Mouse (Mus musculus) lung, adult 2 months (tissue): Measurements from ENCODE around the gene Per2. TPM values are rescaled to one million over a fixed set of nuclear protein-coding genes. Genes with fewer than 3 reads are reported as not detected.

Source experiments
- DNase-seq: peaks from one replicate; pipeline ENCODE4 v3.0.0; 2022
- H3K4me1 ChIP-seq: fragments of 200-500 bp; 2 replicates; pipeline ENCODE4 v1.6.1; 2011; ENCODE audit warnings: low read length; ENCODE audit not compliant: control insufficient read depth, insufficient read depth
- H3K4me3 ChIP-seq: fragments of 200-500 bp; replicated peaks from 2 replicates; pipeline ENCODE3; 2011; ENCODE audit warnings: low read depth, mild to moderate bottlenecking, control low read depth, low read length; ENCODE audit errors: extremely low read depth
- CTCF ChIP-seq: fragments of 200-500 bp; IDR thresholded peaks from 2 replicates; pipeline ENCODE4 v1.5.1; 2011; ENCODE audit warnings: mild to moderate bottlenecking, low read length, control low read depth; ENCODE audit not compliant: insufficient read depth
- POLR2A ChIP-seq: fragments of 200-500 bp; IDR thresholded peaks from 2 replicates; pipeline ENCODE4 v1.6.1; 2011; ENCODE audit warnings: low read depth, mild to moderate bottlenecking, control low read depth, low read length, borderline replicate concordance; ENCODE audit errors: extremely low read depth
- WGBS: fragments of 180-500 bp; shearing (Covaris S2); methylation state at CpG from one replicate; pipeline ENCODE4 v1.1.7; 2018; 5-methylcytosine and 5-hydroxymethylcytosine counted together
- polyA plus RNA-seq: library from polyadenylated mRNA; depleted of rRNA; stranded (reverse); fragments of >200 nt; gene quantifications from 2 replicates; pipeline ENCODE4 v1.2.3, GENCODE M21; 2012; rRNA removed

Per2 gene
- 6.9 and 21.0 TPM in 2 replicates for polyA plus RNA-seq

DNA sequence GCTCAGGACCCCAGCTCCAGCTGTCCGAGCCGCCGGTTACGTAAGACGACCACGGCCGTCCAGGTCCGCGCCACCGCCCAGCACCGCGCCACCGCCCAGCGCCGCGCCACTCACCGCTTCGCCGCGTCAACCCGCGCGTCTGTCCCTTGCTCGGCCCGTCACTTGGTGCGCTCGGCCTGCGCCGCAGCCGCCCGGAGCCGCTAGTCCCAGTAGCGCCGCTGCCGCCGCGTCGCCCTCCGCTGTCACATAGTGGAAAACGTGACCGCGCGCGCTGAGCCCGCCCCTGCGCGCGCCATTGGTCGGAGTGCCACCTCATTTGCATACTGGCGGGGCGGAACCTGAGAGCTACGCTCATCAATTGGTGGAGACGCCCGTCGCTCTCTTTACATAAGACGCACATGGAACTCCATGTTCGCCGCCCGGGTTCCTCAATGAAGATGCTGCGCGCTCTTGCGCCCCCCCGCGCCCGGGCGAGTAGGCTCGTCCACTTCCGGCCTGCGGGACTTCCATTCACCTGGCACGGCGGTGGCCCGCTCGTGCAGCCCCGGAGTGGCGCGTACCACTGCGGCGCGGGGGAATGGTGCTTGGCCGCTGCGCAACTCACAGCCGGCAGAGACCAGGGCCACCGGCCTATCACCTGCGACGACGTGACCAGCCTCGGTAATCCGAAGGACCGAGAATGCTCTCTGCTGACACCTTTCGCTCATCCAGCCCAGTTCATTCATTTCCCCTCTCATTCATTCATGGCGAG, at the start of gene Per2:
Gene Per2 (minus strand): TSS at position 266 of the 751 bp plus-strand sequence.
- WGBS = under 1% methylated on average over 91 of the region's 91 CpGs
- H3K4me1 ChIP-seq = peaks cover 27% of the 10 kb centered on the region
- peak; percentile 99 for DNase-seq
- H3K4me3 ChIP-seq = peak within 1 kb of the TSS; percentile 93
- no peak; the same call in 1 of the 2 replicates for TF ChIP-seq POLR2A
- peak; percentile 39 for TF ChIP-seq CTCF

DNA sequence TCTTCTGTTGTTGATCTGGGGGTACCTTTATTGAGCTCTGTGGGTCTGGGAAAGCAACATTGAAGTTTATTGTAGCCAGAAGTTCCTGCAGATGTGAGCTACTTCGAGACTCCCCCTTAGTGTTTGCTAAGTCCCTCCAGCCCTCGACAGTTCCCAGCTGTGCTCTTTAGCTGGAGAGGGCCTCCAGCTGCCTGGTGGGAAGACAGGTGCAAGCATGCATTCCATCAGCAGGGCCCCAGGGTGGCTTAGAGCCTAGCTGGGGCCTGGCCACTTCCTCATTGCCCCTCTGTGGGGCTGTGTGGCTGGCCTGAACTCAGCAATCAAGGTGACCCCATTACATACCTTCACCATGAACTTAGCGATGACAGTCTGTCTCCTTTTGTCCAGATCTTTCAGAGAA, 45.5 kb upstream of the Per2 start:
- WGBS = 56% methylated on average over 3 of the region's 3 CpGs
- DNase-seq = no peak
- Histone ChIP-seq H3K4me1 (no peaks in the 10 kb centered on the region), H3K4me3 (no peak overlapping the region)
- no peak for TF ChIP-seq CTCF
- no peak for TF ChIP-seq POLR2A

DNA sequence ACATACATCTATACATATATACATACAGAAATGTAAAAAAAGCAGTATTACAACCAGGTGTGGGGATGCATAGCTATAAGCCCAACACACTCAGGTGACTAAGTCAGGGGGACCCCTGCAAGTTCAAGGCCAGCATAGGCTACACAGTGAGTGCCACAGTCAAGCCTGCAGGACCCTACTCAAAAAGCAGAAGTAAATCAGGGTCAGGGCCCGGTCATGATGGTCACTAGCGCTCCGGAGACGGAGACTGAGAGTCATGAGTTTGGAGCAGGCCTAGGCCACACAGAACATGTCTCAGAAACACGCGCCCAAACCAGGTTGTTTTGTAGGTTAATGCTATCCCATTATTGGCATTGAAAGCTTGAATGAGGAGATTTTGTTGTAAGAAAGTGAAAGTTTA, 39.5 kb upstream of the Per2 start:
- H3K4me1 ChIP-seq = peaks cover 5% of the 10 kb centered on the region
- DNase-seq = no peak
- TF ChIP-seq POLR2A (no peak), CTCF (no peak)
- no peak overlapping the region for H3K4me3 ChIP-seq
- 94% methylated on average over 6 of the region's 6 CpGs for WGBS

DNA sequence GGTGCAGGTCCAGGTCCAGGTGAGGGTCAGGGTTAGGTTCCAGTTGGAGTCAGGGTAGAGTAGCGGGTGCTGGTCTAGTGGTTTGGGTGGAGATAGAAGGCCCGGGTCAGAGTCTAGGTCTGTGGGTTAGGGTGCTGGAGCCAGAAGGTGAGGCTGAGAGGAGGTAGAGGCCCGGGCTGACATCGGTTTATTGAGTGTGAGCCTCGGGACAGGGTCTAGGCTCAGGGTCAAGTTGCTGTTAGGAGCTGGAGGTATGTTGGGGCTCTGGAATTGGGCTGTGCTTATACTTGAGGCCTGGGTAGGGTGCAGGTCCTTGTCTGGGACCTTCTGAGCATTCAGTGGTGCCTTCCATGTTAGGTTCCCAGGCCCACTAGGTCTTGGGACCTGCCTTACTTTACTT, 36.2 kb upstream of the Per2 start:
- Histone ChIP-seq H3K4me1 (peaks cover 5% of the 10 kb centered on the region), H3K4me3 (peak overlapping the region; percentile 76)
- 38% methylated on average over 5 of the region's 5 CpGs for WGBS
- DNase-seq = no peak
- TF ChIP-seq POLR2A = no peak
- TF ChIP-seq CTCF = no peak

DNA sequence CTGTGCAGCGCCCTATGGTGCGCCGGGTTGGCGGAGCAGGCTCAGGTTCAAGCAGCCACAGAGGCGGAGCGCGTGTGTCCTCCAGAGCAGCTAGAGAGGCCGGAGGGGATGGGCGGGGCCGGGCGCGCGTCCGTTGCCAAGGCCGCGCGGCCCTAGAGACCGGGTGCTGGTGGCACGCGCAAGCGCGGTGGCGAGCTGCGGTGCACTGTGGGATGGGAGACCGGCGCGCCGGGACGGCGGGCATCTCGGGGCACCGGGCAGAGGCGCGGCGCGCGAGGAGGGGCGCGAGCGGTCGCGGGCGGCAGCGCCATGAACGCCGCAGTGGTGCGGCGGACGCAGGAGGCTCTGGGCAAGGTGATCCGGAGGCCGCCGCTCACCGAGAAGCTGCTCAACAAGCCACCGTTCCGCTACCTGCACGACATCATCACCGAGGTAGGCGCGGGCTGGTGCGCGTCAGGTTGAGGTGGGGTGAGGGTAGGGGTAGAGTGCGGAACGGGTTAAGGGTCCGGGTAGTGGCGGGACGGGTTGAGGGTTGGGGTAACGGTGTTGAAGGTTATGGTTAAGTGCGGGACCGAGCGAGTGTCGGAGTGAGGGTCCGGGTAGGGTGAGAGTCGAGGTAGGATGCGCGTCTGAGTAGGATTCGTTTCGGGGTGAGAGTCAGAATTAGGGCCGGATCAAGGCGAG, 35.5 kb upstream of the Per2 start, which contains the start of gene Traf3ip1:
Gene Traf3ip1 (plus strand): TSS at position 191 of the 684 bp plus-strand sequence.
- TF ChIP-seq POLR2A = peak; percentile 63; the same call in 1 of the 2 replicates
- TF ChIP-seq CTCF = no peak
- under 1% methylated on average over 79 of the region's 79 CpGs for WGBS
- Histone ChIP-seq H3K4me1 (peaks cover 5% of the 10 kb centered on the region), H3K4me3 (peak within 1 kb of the TSS; percentile 76)
- DNase-seq = peak; percentile 89

DNA sequence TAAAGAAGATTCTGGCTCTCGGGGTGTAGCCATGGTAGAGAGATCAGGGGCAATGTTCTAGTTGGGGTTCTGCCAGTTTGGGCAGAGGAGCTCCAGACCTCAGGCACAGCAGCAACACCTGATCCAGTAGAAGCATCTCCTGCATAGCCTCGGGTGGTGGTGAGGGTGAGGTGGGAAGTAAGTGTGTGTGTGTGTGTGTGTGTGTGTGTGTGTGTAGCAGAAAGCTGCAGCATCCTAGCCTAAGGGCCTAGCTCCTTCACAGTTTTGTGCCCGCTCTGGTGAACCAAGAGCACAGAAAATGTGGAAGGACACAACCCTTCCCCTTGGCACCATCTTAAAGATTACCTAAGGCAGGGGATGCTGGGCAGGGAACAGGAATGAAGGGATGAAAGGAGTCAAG, 34.8 kb upstream of the Per2 start:
- WGBS = 34% methylated on average over 3 of the region's 3 CpGs

DNA sequence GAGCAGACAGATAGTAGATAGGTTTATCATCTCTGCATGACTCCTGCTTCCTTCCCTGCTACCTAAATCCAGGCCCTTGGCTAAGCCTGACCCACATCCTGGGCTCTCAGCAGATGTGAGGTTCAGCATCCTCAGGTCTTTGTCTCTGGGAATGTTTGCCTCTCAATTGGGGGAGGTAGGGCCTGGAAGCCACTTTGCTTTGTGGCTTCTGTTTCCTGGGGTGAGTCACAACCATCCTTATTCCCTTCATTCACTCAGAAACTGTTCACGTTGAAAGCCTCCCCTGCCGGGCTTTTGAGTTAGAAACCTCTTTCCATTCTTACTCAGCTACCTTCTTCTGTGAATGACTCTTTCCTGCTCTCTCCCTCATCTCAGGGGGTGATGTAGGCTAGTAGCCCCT, 33.6 kb upstream of the Per2 start:
- Histone ChIP-seq H3K4me1 (peaks cover 5% of the 10 kb centered on the region), H3K4me3 (no peak overlapping the region)
- no peak for TF ChIP-seq POLR2A
- TF ChIP-seq CTCF = no peak
- DNase-seq = no peak
- 45% methylated on average over 2 of the region's 2 CpGs for WGBS

More for the DNA sequence above, 34.8 kb upstream of the Per2 start:
- H3K4me3 ChIP-seq = no peak overlapping the region
- peaks cover 5% of the 10 kb centered on the region for H3K4me1 ChIP-seq
- no peak for DNase-seq
- TF ChIP-seq POLR2A (no peak), CTCF (no peak)

DNA sequence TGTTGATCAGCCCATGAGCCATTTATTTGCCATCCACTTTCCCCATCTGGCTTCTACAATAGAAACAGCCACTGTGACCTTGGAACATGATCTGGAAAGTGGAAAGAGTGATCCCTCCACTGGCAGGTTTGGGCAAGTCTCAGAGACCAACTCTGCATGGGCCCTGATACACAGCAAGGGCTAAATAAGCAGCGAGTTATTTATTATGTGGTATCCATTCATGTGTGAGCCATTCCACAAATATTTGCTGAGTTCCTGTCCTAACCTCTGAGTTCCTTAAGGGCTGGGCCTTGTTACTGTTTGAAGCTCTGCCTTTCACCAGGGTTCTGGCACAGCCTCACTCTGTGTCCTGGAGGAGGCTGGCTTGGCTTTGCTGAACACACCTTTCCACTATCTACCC, 31.2 kb upstream of the Per2 start:
- H3K4me1 ChIP-seq = peaks cover 4% of the 10 kb centered on the region
- DNase-seq = no peak
- TF ChIP-seq CTCF (no peak), POLR2A (no peak)
- 39% methylated on average over 1 of the region's 1 CpGs for WGBS
- no peak overlapping the region for H3K4me3 ChIP-seq

DNA sequence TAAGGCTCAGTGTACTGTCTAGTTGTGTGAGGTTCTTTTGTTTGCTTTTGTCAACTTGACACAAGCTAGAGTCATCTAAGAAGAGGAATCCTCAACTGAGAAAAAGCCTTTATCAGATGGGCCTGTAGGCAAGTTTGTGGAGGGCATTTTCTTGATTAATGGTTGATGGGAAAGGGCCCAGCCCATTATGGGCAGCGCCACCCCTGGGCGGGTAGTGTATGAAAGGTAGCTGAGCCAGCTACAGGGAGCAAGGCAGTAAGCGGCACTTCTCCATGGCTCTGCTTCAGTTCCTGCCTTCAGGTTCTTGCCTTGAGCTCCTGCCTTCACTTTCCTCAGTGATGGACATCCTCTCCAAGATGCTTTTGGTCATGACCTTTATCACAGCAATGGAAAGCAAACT, 27.0 kb upstream of the Per2 start:
- Histone ChIP-seq H3K4me1 (peaks cover 5% of the 10 kb centered on the region; the same call in 1 of the 2 replicates), H3K4me3 (no peak overlapping the region)
- 75% methylated on average over 3 of the region's 3 CpGs for WGBS
- DNase-seq = no peak
- TF ChIP-seq POLR2A = no peak
